Mouse (Mus musculus) lung, embryonic 14.5 days (tissue): ENCODE measurements around the gene Aldh3b3. TPM values are rescaled to one million over a fixed set of nuclear protein-coding genes. Genes with fewer than 3 reads are reported as not detected.

Experiments used
- ATAC-seq: fragments of 200-750 bp; cut with Nextera tagmentation; 2 replicates; pipeline ENCODE4 v1.8.0; 2017; ENCODE audit warnings: mild to moderate bottlenecking, moderate TSS enrichment, moderate library complexity; ENCODE audit not compliant: insufficient read depth
- DNase-seq: peaks from one replicate; pipeline ENCODE4 v3.0.0-alpha.2; 2015
- H3K27ac ChIP-seq: fragments of 300-500 bp; sonication (generic); 2 replicates; pipeline ENCODE4 v1.5.1; 2014; ENCODE audit warnings: low read depth, mild to moderate bottlenecking, moderate library complexity
- H3K27me3 ChIP-seq: fragments of 300-500 bp; sonication (generic); 2 replicates; pipeline ENCODE4 v1.6.1; 2014; ENCODE audit warnings: low read length, control low read depth; ENCODE audit not compliant: insufficient read depth
- H3K36me3 ChIP-seq: fragments of 300-500 bp; sonication (generic); 2 replicates; pipeline ENCODE4 v1.6.1; 2014; ENCODE audit warnings: control low read depth; ENCODE audit not compliant: insufficient read depth
- H3K4me1 ChIP-seq: fragments of 300-500 bp; sonication (generic); 2 replicates; pipeline ENCODE4 v1.6.1; 2014; ENCODE audit warnings: antibody characterized with exemption, control low read depth; ENCODE audit not compliant: insufficient read depth
- H3K4me2 ChIP-seq: fragments of 300-500 bp; sonication (generic); 2 replicates; pipeline ENCODE4 v1.6.1; 2014; ENCODE audit warnings: mild to moderate bottlenecking
- H3K4me3 ChIP-seq: fragments of 300-500 bp; sonication (generic); 2 replicates; pipeline ENCODE4 v1.5.1; 2014; ENCODE audit warnings: low read depth, low read length
- H3K9ac ChIP-seq: fragments of 300-500 bp; sonication (generic); 2 replicates; pipeline ENCODE4 v1.6.1; 2014
- H3K9me3 ChIP-seq: fragments of 300-500 bp; sonication (generic); 2 replicates; pipeline ENCODE4 v1.6.1; 2016; ENCODE audit warnings: low read depth, low read length, control low read depth
- CTCF ChIP-seq: IDR thresholded peaks from 2 replicates; pipeline ENCODE4 v1.5.1; 2016; ENCODE audit warnings: antibody characterized with exemption, low read depth
- WGBS: fragments of 180-500 bp; shearing (Covaris S2); extraction: QIAGEN DNeasy Blood & Tissue Kit; methylation state at CpG from one replicate; pipeline ENCODE4 v1.1.7; 2014; 5-methylcytosine and 5-hydroxymethylcytosine counted together
- polyA plus RNA-seq: library from polyadenylated mRNA; unstranded; fragments of >200 nt; fragmentation: Nextera tagmentation; extraction: Ambion mirVana; gene quantifications from 2 replicates; pipeline ENCODE4 v1.2.1, GENCODE M21; 2014

The Aldh3b3 gene
- polyA plus RNA-seq, 1 experiment from 2014 or later = not detected

DNA sequence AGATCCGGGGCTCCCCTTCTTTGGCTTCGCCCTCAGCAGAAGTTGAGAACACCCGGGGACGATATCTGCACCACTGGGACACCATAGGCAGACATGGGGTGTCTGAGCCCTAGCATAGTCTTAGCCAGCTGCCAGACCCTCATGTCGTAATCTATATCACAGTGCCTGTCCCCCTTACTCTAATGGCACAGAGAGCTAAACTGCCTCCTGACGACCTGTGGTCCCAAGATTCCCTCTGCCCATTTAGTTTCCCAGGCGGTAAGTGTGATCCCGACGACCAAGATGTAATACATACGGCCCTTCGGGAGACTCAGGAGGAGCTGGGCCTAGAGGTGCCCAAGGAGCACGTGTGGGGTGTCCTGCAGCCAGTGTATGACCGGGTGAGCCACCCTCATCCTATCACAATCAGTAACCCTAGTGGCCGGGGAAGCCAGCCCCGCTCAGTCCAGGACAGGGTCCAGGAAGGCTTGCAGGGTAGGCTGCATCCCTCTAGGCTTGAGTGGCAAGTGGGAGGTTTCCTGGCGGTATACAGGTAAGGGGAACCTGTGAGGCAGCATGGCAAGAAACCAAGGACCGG, 42.6 kb downstream of the Aldh3b3 start:
- peak; percentile 18; the same call in 1 of the 2 replicates for ATAC-seq
- Histone ChIP-seq H3K36me3 (peaks cover 8% of the 10 kb centered on the region), H3K9ac (peak overlapping the region; percentile 67), H3K4me3 (peak overlapping the region; percentile 48), H3K4me1 (peaks cover 5% of the 10 kb centered on the region; the same call in 1 of the 2 replicates), H3K4me2 (peak overlapping the region; percentile 93), H3K27me3 (no peaks in the 10 kb centered on the region), H3K27ac (peak overlapping the region; percentile 97), H3K9me3 (no peaks in the 10 kb centered on the region)
- TF ChIP-seq CTCF = no peak
- DNase-seq = peak; percentile 20
- 17% methylated on average over 17 of the region's 17 CpGs for WGBS

DNA sequence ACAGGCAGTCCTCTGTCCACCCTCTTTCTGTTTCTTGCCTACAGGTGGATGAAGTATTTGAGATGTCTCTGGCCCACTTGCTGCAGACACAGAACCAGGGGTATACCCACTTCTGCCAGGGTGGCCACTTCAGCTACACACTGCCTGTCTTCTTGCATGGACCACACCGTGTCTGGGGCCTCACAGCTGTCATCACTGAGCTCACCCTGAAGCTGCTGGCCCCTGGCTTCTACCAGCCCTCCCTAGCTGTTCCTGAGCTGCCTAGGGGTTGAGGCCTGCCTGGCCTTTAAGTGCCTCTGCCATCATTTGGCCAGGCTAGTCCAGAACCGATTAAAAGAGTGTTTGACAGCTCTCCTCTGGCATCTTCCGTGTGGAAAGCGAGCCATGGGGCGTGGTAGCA, 43.3 kb downstream of the Aldh3b3 start:
- Histone ChIP-seq H3K9ac (no peak overlapping the region), H3K36me3 (peaks cover 16% of the 10 kb centered on the region), H3K27me3 (no peaks in the 10 kb centered on the region), H3K4me2 (peak overlapping the region; percentile 93; the same call in 1 of the 2 replicates), H3K4me1 (peaks cover 5% of the 10 kb centered on the region; the same call in 1 of the 2 replicates), H3K27ac (no peak overlapping the region), H3K9me3 (no peaks in the 10 kb centered on the region), H3K4me3 (no peak overlapping the region)
- no peak for DNase-seq
- no peak for TF ChIP-seq CTCF
- ATAC-seq = no peak
- 77% methylated on average over 5 of the region's 5 CpGs for WGBS

DNA sequence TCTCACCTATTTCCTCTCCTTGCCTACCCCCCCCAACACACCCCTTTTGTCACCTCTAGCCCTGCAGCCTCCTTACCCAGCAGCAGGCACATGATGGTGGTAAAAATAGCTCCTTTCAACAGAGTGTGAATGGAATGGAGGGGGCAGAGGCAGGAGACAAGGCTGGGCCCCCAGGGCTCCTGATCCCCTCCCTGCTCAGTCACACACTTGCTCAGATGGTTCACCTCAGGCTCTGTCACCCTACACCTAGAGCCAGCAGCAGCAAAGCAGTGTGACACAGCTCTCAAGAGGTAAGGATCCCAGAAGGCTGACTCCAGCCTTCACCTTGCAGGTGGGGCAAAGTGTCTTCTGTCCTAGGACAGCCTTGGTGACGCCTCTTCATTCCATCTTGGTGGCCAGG, 44.7 kb downstream of the Aldh3b3 start, which contains the start of gene Doc2g:
Gene Doc2g (plus strand): TSS at position 202 of the 400 bp plus-strand sequence.
- no peak for TF ChIP-seq CTCF
- no peaks in the 10 kb centered on the region for H3K27me3 ChIP-seq
- H3K4me3 ChIP-seq = no peak within 1 kb of the TSS
- no peak within 1 kb of the TSS for H3K4me2 ChIP-seq
- no peaks in the 10 kb centered on the region for H3K9me3 ChIP-seq
- peaks cover 5% of the 10 kb centered on the region; the same call in 1 of the 2 replicates for H3K4me1 ChIP-seq
- peaks cover 28% of the 10 kb centered on the region for H3K36me3 ChIP-seq
- ATAC-seq = no peak
- 55% methylated on average over 1 of the region's 1 CpGs for WGBS
- no peak within 1 kb of the TSS for H3K27ac ChIP-seq
- no peak for DNase-seq
- no peak within 1 kb of the TSS; the same call in 1 of the 2 replicates for H3K9ac ChIP-seq

DNA sequence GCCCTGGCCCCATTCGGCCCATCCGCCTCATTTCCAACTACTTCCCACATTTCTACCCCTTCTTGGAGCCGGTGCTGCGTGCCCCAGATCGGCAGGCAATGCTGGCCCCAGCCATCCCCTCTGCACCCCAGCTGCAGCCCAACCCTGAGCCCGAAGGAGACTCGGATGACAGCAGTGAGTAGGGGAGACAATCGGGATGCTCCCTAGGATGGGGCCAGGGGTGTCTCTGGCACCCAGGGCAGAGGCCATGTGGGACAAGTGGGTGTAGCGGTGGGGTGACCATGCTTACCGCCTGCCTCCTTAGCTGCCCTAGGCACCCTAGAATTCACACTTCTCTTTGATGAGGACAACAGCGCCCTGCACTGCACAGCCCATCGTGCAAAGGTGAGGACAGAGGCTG, 45.2 kb downstream of the Aldh3b3 start:
- Histone ChIP-seq H3K9ac (no peak overlapping the region), H3K4me1 (peaks cover 5% of the 10 kb centered on the region; the same call in 1 of the 2 replicates), H3K27ac (no peak overlapping the region), H3K36me3 (peaks cover 34% of the 10 kb centered on the region), H3K4me2 (no peak overlapping the region), H3K4me3 (no peak overlapping the region), H3K9me3 (no peaks in the 10 kb centered on the region), H3K27me3 (no peaks in the 10 kb centered on the region)
- ATAC-seq (no peak), DNase-seq (no peak)
- no peak for TF ChIP-seq CTCF
- 73% methylated on average over 12 of the region's 12 CpGs for WGBS

DNA sequence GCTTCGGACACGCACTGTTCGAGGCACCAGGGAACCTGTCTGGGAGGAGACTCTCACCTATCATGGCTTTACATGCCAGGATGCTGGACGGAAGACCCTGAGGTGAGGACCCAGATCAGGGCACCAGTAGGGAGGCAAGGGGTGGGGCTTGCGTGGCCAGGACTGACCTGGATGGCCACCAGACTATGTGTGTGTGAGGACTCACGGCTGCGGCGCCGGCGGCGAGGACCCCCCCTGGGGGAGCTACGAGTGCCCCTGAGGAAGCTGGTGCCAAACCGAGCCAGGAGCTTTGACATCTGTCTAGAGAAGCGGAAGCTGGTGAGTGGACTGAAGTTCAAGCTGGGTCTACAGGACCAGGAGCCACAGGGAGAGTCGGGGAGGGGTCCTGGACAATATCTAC, 45.9 kb downstream of the Aldh3b3 start:
- H3K9me3 ChIP-seq = no peaks in the 10 kb centered on the region
- no peak for DNase-seq
- no peak overlapping the region for H3K4me3 ChIP-seq
- peaks cover 40% of the 10 kb centered on the region for H3K36me3 ChIP-seq
- no peaks in the 10 kb centered on the region for H3K27me3 ChIP-seq
- no peak for TF ChIP-seq CTCF
- no peak overlapping the region for H3K27ac ChIP-seq
- 81% methylated on average over 15 of the region's 15 CpGs for WGBS
- no peak for ATAC-seq
- no peak overlapping the region for H3K4me2 ChIP-seq
- H3K9ac ChIP-seq = no peak overlapping the region
- peaks cover 5% of the 10 kb centered on the region; the same call in 1 of the 2 replicates for H3K4me1 ChIP-seq

DNA sequence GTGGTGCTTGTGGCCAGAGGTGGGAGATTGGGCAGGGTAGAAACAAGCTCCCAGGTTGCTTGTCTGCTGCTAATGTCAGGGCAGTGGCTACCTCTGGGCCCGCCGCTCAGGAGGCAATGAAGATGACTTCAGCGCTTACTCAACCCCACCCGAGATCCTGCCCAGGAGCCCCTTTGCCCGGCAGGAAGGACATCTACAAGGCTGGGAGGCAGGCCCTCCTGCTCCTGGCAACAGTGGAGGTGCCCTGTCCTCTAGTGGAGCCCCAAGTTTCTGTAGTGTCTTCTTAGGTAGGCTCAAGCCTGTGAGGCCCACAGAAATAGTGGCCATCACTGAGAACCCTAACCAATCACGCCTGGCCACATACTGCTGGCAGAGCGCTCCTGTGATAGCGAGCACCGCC, 46.6 kb downstream of the Aldh3b3 start:
- peaks cover 5% of the 10 kb centered on the region; the same call in 1 of the 2 replicates for H3K4me1 ChIP-seq
- no peak overlapping the region for H3K4me2 ChIP-seq
- WGBS = 82% methylated on average over 9 of the region's 9 CpGs
- DNase-seq (no peak), ATAC-seq (no peak)
- no peaks in the 10 kb centered on the region for H3K9me3 ChIP-seq
- no peaks in the 10 kb centered on the region for H3K27me3 ChIP-seq
- H3K4me3 ChIP-seq = no peak overlapping the region
- no peak overlapping the region for H3K27ac ChIP-seq
- H3K36me3 ChIP-seq = peaks cover 48% of the 10 kb centered on the region
- no peak overlapping the region for H3K9ac ChIP-seq
- no peak for TF ChIP-seq CTCF

DNA sequence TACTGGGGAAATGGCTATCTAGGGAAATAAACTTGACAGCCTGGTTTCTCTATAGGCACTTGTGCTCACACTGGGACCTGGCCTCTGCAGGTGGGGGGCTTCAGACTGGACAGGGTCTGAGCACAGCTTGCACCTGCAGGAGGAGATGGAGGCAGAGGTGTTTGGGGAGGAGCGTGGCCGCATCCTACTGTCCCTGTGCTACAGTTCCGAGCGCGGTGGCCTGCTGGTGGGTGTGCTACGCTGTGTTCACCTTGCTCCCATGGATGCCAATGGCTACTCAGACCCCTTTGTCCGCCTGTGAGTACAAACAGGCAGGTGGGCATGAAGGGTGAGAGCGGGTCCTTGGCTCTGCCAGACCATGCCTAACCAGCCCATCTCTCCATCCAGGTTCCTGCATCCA, 47.5 kb downstream of the Aldh3b3 start:
- Histone ChIP-seq H3K27me3 (no peaks in the 10 kb centered on the region), H3K4me1 (peaks cover 5% of the 10 kb centered on the region; the same call in 1 of the 2 replicates), H3K4me3 (no peak overlapping the region), H3K9ac (no peak overlapping the region), H3K27ac (no peak overlapping the region), H3K36me3 (peaks cover 55% of the 10 kb centered on the region), H3K9me3 (no peaks in the 10 kb centered on the region), H3K4me2 (no peak overlapping the region)
- ATAC-seq = no peak
- no peak for DNase-seq
- no peak for TF ChIP-seq CTCF
- WGBS = 91% methylated on average over 8 of the region's 8 CpGs
